Mouse (Mus musculus) kidney, postnatal 4 days (tissue): ENCODE measurements at regions not wholly inside any gene's neighbourhood (a gene's known extent, or its start where the extent isn't known, plus 50 kb on each side); places are given as distances from the start of the nearest gene placed in this dataset.
"Not testable (repeated sequence)": the region's sequence is repeated elsewhere in the genome, so short reads cannot be mapped to it uniquely, and the experiment has no call there.

Experiments
- DNase-seq, 2 experiments: peaks; one replicate each; pipeline ENCODE4 v3.0.0; 2021; ENCODE audit warnings: mixed read lengths in 2 of 2

DNA sequence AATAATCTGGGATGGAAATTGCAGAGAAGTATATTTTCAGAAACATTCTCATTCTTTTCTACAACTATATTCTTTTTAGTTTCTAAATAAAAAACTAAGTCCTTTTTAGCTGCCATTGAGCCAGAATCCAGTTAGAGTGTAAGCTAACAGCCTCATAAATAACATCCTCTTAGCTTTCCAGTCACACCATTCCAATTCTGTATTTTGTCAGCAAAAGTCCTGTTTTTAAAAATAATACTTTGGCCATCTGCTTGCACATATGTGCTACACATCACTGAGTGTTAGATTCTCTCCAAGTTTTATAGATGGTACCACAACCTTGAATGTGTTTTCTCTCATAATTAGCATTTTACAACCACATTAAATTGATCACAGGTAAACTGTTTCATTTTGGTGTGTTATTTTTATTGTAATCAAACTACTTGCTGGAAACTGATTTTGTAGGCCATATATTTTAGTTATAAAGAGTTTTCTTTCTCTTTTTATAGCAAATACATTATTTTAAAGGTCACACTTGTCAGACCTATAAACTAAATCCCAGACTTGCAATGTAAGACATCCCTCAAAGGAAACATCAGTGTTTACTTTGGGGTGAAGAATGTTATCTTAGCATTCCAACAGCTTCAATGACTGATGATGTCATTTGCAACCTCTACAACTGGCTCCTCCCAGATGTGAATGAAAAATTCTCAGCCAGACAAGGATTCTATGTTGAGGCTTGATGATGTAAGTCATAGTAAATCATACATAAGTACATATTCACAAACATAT lies 1878.9 kb upstream of the Flrt2 start:
- no peak for DNase-seq

DNA sequence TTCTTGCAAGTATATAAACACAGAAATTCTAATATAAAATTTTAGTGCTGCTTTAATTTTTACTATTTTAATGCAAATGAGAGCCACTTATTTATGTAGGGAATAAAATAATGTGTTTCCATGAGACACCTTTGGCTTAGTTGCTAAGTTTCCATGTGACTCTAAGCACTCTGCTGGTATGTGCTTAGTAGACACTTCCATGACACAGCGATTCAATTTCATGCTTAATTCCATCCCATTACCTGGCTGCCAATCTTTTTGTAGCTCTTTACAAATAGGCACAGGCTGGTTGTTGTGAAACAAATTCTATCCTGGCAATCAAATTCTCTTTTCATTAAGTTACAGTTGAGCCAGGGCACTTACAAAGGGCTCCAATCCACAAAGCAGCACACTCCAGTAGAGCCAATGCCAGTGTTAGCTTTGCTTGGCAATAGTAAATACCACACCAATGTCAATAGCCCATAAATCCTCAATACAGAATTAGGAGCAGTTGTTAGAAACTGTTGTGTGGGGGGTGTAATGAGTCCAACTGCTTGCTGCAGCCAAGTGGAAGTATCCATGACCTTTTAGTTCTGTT lies 1841.0 kb upstream of the Flrt2 start:
- no peak for DNase-seq

DNA sequence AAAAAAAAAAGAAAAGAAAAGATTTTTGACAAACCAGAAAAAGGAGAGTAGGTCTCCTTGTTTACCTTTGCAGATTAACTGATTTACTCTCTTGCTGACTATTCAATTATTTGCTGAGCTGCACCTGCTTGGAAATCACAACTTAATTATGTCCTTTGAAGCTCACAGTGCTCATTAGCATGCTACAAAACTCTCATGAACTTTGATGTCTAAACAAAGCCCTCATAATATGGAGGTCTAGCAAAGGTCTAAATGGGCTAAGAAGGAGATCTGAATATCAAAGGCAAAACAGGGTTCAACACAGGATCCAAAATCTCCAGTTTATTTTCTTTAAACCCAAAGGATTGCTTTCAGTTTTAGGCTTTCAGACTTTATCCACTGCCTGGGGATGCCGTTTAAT lies 1840.4 kb upstream of the Flrt2 start:
- no peak for DNase-seq

DNA sequence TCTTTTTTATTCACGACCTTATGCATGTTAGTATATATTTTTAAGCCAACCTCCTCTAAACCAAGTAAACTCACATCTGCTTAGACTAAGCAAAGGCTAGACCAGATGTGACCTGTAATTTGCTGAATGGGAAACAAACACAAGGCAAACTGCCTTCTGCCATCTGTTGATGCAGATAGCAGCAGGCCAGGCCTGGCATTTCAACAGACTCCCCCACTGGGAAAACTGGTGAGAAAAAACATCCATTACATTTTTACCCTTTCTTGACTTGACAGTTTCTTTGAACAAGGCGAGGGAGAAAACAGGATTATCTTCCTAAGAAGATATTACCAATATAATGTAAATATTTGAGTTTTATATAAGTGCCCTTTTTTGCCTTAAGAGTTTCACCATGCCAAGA lies 1806.1 kb upstream of the Flrt2 start:
- DNase-seq, result no peak

DNA sequence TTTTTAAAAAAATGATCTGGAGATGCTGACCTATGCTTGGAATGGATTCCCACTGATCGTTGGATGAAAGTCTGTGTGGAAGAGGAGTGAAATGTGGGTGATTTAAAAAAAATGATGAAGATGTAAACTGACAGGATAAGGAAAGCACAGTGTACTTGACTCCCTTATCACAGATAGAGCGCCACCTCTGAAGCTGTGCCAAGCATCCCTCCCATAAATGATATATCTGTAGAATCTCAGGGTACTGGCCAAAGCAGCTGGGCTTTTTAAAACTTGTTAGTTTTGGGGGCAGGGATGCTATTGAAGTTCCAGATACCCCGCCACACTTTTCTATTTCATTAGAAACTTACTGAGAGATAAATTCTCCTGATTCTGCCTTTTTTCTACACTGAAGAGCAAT lies 1801.9 kb upstream of the Flrt2 start:
- peak; percentile 53 to 59 for DNase-seq

DNA sequence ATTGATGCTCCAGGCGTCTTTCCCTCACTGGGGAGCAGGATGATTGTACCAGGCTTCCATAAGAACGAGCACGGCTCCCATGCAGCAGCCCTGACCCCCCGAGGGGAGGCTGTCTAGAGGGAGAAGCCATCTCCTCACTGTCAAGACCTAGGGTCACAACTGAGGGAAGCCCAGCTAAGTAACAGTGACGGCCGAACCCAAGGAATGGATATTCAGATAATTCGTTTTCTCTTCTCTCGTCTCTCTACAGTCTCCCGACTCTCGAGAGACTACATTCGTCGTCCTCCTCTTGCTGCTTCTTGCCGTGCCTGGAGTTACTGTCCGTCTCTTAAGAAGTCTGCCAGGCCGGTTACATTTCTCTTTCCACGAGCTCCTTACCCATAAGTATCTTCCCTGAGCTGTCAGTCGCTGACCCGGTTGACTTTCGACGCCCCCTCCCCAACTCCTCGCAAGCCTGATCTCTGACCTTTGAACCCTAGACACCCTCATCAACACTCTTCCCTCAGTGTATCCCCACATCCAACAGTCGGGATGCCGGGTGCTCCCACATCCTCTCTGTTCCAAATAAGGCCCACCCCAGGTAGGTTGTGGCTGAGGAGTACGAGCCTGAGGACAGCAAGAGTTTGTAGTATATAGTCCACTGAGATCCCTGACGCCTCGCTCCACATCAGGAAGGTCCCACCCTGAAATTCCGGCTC lies 1763.3 kb upstream of the Flrt2 start:
- DNase-seq, result not testable (repeated sequence)

DNA sequence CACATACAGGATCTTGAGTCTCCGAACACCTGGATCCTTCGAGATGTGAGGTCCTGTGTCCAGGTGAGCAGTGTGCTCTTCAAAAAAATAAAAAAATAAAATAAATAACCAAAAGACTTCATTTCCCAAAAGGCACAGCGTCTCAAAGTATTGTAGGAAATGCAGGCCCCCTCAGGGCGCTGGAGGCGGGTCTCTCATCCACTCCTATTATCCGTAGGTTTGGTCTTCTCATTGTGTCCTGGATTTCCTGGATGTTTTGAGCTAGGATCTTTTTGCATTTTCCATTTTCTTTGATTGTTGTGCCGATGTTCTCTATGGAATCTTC lies 1762.8 kb upstream of the Flrt2 start:
- not testable (repeated sequence) for DNase-seq

DNA sequence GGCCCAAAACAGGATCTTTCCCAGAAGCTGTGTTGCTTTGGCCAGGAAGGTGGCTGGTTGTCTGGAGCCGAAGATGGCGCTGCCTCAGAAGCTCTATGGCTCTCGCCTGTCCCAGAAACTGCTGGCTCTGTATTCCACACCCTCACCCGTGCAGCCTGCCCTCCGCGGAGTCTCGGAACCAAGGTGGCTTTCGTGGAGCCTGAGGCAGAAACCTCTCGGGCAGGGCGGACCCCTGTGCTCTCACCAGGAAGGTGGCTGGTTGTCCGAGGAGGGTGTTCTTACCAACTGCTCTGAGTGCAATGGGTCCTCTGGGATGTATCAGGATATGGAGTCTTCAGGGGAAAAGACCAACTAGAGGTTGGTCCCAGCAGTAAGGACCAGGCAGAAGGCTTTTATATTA lies 1761.8 kb upstream of the Flrt2 start:
- DNase-seq, result not testable (repeated sequence)

DNA sequence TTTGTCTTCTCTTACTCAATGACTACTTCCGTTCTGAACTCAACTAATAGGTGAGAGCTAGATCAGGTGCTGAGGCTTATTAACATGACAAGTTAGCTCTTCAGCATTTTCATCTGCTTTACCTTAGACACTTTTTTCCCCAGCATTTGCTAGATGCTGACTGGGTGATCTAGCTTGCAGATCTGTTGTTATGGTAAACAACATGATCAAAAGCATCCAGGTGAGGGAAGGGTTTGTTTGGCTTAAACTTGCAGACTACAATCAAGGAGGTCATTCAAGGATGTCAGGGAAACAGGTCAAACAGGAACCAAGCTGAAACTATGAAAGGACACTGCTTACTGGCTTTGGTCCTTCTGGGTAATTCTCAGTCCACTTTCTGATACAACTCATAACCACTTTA lies 1731.2 kb upstream of the Flrt2 start:
- no peak for DNase-seq

DNA sequence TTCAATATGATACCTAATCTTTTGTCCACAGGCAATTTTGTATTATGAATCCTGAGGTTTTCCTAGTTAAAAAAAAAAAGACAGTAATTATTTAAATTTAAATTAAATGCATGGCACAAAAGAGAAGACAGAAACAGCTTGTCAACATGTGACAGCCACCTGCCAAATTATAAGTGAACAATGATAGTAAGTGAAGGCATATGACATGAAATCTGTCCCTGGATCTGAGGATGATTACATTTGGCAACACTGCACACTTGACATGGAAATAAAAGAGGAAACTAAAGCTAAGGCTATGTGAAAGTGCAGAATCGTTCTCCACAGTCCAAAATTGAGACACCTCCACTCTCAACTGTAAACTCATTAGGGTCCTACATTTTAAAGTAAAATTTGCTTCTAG lies 1710.7 kb upstream of the Flrt2 start:
- no peak for DNase-seq

DNA sequence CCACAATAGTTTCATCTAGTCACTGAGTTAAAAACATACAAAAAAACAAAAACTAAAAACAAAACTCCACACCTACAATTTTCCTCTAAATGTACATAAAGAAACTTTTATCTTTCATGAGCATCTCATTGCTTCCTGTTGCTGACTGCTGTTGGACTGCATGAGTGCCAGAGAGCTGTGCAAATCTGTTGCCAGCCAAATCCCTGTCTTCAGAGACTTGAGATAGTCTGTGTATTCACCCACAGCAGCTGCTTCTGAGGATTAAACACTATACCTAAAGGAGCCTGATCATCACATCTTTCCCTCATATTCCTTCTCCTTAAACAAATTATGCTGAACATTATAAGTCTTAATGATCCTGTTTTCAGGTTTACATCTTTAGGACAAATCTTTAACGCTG lies 1700.5 kb upstream of the Flrt2 start:
- DNase-seq, result no peak

DNA sequence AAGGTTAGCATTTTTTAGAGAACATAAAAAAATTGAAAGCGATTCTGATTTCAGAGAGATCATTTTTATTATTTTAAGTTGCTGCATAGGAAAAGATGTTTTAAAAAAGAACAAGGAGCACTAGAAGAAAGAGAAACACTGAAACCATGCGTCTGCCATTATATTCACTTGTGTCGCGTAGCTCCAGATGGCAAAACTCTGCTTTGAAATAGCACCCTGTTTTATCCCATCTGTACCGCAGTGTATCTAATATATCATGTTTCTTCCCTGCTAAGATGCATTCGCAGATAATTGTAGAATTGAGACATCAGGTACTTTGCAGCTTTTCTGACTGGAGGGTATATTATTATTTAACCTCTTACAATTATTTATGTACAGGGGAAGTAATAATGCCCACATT lies 1698.2 kb upstream of the Flrt2 start:
- DNase-seq, result no peak

DNA sequence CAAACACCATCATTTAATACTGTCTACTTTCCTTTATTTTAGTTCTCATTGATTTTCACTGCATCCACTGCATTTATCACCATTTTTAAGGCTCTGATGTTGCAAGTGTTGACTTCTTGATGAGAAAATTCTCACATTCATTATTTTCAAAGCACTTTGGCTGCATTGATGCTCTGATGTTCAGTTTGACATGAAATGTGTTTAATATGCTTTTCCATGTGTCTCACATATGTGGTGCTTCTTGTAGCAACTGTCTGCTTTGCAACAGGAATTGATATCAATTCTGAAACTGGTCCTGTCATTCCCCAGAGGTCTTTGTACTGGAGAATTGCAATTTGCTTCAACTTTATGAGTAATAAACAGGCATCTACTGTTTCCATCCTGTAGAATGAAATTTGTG lies 1676.1 kb upstream of the Flrt2 start:
- no peak for DNase-seq

DNA sequence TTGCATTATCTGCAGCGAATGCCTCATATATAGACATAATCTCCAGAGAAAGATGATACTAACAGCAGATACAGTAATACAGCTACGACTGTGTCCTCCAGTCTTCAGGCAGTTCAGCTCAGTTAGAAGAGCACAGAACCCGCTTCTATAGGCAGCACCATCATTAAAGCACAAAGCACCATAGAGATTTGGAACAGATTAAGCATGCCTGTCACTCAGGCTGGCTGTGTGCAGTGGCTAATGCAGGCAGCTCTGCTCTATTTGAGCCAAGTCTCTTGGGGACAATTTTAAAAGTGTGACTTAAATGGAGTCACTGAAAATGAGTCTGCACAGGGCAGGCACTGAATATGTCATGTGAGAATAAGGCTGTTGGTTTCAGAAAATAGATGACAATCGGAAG lies 1660.7 kb upstream of the Flrt2 start:
- DNase-seq, result no peak

DNA sequence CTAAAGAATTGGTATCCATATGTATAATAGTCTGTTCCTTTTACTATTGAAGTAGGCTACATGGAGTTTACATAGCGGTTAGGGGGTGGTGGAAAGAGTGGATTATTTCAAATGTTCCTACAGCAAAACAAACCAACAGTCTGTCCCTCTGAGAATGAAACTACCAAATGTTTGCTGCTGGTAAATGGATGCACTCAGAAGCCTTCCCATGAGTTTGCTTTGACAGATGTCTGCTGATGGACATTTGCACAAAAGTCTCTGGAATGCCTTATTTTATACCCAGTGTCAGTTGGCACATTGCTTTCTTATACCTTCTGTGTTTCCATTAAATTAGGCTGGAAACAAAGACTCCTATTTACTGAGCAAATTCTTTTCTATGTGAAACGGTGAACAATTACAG lies 1644.1 kb upstream of the Flrt2 start:
- no peak for DNase-seq

DNA sequence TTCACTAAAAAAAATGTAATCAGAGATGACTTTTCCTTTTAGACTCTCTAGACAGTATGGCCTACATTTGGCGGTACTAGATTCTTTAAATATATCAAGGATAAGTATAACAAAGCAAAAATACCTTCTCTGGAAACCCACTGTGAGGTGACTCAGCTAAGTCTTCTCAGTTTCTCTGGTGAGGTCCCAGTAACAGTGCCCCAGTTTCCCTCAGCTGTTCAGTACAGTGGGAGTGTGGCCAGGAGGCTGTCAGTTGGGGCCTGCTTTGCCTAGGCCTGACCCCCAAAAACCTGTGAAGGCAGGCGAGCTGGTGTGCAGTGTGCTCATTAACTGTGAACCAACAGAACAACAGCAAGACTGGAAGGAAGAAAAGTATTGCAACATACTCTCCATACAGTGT lies 1634.3 kb upstream of the Flrt2 start:
- no peak for DNase-seq

DNA sequence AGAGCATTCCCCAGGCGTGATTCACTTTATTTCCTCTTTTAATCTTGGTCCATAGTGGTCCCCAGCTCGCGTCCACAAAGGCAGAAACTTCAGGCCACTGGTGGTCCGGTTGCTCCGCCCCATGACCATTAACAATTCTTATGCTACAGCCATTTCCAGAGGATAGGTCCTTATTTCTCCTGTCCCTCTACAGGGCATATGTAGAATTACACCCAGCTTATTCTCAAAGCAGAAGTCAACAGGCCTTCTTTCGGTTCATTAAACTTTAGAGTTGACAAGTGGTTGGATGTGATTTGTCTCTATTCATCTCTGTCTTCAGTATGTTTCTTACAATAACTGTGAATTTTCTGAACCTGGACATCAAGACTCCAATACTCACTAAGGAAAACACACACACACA lies 1632.4 kb upstream of the Flrt2 start:
- DNase-seq, result no peak

DNA sequence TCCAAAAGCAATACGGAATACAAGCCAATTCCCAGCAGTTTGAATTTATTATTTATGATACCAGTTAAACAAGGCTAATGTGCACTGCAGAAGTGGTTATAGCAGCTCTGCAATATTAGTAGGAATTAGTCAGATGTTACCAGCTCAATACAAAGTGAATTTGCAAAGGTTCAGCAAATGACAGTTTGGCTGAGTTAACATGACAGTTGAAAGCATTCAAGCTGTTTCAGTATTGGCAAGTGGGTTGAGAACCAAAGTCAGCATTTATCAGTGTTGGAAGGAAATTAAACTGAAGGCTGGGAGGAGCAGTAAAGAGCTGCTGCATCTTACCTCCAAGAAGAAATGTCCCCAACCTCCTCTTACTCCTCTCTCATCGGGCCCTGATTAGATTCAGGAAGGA lies 1631.7 kb upstream of the Flrt2 start:
- DNase-seq, result no peak

DNA sequence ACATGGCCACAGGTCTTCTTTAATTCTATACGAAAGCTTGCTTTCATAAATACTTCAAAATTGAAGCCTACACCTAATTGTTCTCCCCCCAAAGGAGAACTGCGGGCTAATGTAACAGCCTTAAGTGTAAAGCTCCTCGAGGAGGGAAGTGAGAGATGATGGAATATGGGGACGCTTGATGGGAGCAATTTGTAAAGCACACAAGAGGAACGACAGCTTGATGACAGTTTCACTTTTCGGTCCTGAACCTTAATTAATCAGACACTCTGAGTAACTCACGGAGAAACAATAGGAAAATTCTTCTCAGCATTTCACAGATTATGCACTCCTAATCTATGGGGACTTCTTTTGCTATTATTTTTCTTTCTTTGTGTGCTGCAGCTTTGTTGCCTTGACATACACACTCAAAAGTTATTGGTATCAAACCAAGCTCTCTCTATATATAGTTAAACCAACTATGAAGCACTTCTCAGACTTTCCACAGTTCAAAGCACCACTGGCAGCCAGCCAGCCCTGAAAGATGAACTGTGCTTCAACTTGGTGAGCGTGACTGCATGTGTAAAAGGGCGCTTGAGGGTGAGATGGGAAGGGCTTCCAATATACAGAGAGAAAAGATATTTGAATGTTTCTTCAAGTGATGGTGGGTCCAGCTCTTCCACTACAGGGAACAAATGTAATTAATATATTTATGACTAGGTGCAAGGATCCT lies 1625.4 kb upstream of the Flrt2 start:
- peak; percentile 78 to 84 for DNase-seq

DNA sequence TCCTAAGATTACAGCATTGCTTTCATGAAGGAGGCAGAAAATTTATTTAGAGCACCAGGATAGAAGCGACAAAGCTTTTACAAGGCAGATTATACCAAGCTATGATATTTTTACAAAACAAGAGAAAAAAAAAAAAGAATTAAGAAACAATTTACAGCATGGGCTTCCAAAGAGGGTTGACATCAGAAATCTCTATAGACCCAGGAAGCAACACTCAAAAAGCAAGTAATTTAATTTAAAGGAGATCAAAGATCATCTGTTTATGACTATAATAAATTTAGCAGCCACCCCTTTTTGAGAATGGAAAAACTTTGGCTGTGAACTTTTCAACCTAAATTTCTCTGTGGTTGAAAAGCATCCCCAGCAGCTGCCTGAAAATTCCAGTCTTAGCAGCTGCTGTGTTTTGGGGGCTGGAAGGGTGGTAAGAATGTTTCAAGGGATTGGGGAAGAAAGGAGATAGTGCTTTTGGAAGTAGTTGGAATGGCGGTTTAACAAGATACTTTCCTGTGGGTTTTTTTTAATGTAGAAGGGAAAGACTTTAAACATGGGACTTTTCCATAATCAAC lies 1621.0 kb upstream of the Flrt2 start:
- DNase-seq, result peak; percentile 15 to 32

DNA sequence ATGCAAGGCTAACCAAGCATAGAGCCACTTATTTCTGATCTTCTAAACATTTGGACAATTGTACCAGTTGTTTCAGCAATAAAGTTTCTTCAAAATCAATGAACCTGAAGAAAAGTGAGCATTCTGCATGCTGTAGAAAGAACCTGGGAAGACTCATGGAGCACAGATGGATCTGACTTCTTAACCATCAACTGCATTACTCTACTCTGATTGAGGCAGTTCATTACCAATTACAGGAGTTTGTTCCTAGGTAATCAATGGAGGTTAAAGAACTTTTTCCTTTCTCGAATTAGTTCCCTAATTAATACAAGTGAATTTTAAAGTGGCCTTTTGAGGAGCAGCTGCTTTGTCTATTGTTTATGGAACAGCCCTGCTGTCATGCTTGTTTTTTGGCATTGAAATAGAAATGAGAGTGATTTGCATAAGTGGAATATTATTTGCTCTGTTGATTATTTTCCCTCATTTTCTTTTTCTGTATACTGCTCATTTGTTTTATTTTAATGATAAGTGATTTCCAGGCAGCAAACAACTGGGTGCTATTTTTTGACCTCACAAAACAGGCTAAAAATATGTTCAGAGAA lies 1586.4 kb upstream of the Flrt2 start:
- DNase-seq, result no peak

DNA sequence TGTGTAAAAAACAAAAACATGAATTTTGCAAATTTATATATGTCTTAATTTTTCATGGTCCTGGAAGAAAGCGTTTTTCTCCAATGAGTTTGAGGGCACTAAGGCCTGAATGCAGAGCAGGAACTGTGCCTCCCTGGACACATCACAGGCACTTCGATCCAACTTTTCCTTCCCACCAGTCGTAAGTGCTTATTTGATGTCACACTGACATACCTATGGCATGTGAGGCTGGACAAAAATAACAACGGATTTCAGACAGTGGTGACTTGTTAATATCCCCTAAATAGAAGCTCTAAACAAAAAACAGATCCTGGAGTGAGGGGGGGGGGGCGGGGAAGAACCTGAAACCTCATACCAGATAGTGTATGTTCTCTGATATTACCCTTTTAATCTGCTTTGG lies 1541.9 kb upstream of the Flrt2 start:
- DNase-seq, result no peak
